Mouse (Mus musculus) lung, postnatal 10 days (tissue): Measurements from ENCODE around the gene Azi2.

Experiments used
- DNase-seq: peaks from one replicate; pipeline ENCODE4 v3.0.0; 2021

Gene Azi2

GRCm38 (mm10) chr9:118099395-118099794, 59.1 kb downstream of the Azi2 start:
- DNase-seq, result peak; percentile 18

- no peak for DNase-seq
Measured at GRCm38 (mm10) chr9:118100484-118100883, 60.2 kb downstream of the Azi2 start.

- DNase-seq, result no peak
Measured at GRCm38 (mm10) chr9:118101802-118102201, 61.5 kb downstream of the Azi2 start.

GRCm38 (mm10) chr9:118108527-118109011, 68.3 kb downstream of the Azi2 start:
- DNase-seq, result no peak

- no peak for DNase-seq
Measured at GRCm38 (mm10) chr9:118109697-118110359, 69.5 kb downstream of the Azi2 start.

- no peak for DNase-seq
Measured at GRCm38 (mm10) chr9:118110360-118110710, 70.0 kb downstream of the Azi2 start.
